Mouse (Mus musculus) liver, postnatal 0 days (tissue): ENCODE data around the gene Abcc9. TPM values are rescaled to one million over a fixed set of nuclear protein-coding genes. Genes with fewer than 3 reads are reported as not detected.

ENCODE experiments used
- ATAC-seq: fragments of 200-750 bp; cut with Nextera tagmentation; 2 replicates; pipeline ENCODE4 v1.8.0; 2017; ENCODE audit warnings: mild to moderate bottlenecking, moderate library complexity
- DNase-seq: peaks from one replicate; pipeline ENCODE4 v3.0.0-alpha.2; 2016
- H3K27ac ChIP-seq: fragments of 300-500 bp; sonication (generic); 2 replicates; pipeline ENCODE4 v1.5.1; 2014; ENCODE audit warnings: antibody characterized with exemption, moderate library complexity, mild to moderate bottlenecking, low read depth
- H3K27me3 ChIP-seq: fragments of 300-500 bp; sonication (generic); 2 replicates; pipeline ENCODE4 v1.6.1; 2014; ENCODE audit warnings: low read length, control low read depth, mixed read lengths; ENCODE audit not compliant: insufficient read depth
- H3K36me3 ChIP-seq: fragments of 300-500 bp; sonication (generic); replicated peaks from 2 replicates; pipeline ENCODE4 v1.6.1; 2014; ENCODE audit warnings: mild to moderate bottlenecking, control low read depth, low read length, moderate library complexity, mixed read lengths; ENCODE audit not compliant: insufficient read depth
- H3K4me1 ChIP-seq: fragments of 300-500 bp; sonication (generic); 2 replicates; pipeline ENCODE4 v1.6.1; 2014; ENCODE audit warnings: antibody characterized with exemption, mild to moderate bottlenecking, control low read depth; ENCODE audit not compliant: insufficient read depth
- H3K4me2 ChIP-seq: fragments of 300-500 bp; sonication (generic); 2 replicates; pipeline ENCODE4 v1.6.1; 2014; ENCODE audit warnings: low read depth, mild to moderate bottlenecking, low read length, moderate library complexity, mixed read lengths
- H3K4me3 ChIP-seq: fragments of 300-500 bp; sonication (generic); 2 replicates; pipeline ENCODE4 v1.5.1; 2014; ENCODE audit warnings: low read depth, low read length
- H3K9ac ChIP-seq: fragments of 300-500 bp; sonication (generic); replicated peaks from 2 replicates; pipeline ENCODE4 v1.6.1; 2014; ENCODE audit warnings: mild to moderate bottlenecking, moderate library complexity
- H3K9me3 ChIP-seq: fragments of 300-500 bp; sonication (generic); 2 replicates; pipeline ENCODE4 v1.6.1; 2016; ENCODE audit warnings: mild to moderate bottlenecking, control low read depth, low read length, mixed read lengths
- CTCF ChIP-seq: sonication (generic); IDR thresholded peaks from 2 replicates; pipeline ENCODE4 v1.5.1; 2016; ENCODE audit warnings: antibody characterized with exemption, low read depth
- EP300 ChIP-seq: IDR thresholded peaks from 2 replicates; pipeline ENCODE4 v1.6.1; 2016; ENCODE audit warnings: antibody characterized with exemption, low read depth, mild to moderate bottlenecking
- WGBS: fragments of 180-500 bp; shearing (Covaris S2); extraction: QIAGEN DNeasy Blood & Tissue Kit; methylation state at CpG from one replicate; pipeline ENCODE4 v1.1.7; 2014; ENCODE audit not compliant: insufficient replicate concordance; 5-methylcytosine and 5-hydroxymethylcytosine counted together
- polyA plus RNA-seq: library from polyadenylated mRNA; unstranded; fragments of >200 nt; fragmentation: Nextera tagmentation; extraction: Ambion mirVana; gene quantifications from 2 replicates; pipeline ENCODE4 v1.2.1, GENCODE M21; 2015

Gene Abcc9
- polyA plus RNA-seq, 1 experiment from 2014 or later, result 3.2 TPM

DNA sequence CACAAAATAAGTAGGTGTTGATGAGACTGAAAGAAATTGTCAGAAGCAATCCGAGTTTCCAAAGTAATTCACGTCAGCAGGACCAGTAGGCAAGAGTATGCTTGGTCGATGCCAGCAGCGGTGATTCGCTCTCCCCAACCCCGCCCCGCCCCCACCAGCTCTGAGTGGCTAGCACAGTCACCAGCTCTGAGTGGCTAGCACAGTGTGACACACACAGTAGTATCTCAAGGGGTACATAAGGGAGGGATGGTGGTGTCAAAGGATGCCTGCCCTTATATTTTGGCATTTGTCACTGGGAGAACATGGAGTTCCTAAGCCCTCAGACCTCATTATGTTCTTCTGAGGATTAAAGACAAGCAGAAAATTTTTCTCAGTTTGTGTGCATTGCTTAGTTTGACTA, 56.6 kb downstream of the Abcc9 start:
- Histone ChIP-seq H3K4me2 (no peak overlapping the region), H3K27me3 (no peaks in the 10 kb centered on the region), H3K4me1 (no peaks in the 10 kb centered on the region), H3K9ac (no peak overlapping the region), H3K36me3 (no peaks in the 10 kb centered on the region), H3K9me3 (no peaks in the 10 kb centered on the region), H3K4me3 (no peak overlapping the region), H3K27ac (no peak overlapping the region)
- TF ChIP-seq CTCF, result no peak
- TF ChIP-seq EP300, result no peak
- no peak for DNase-seq
- WGBS, result 72% methylated on average over 7 of the region's 7 CpGs
- ATAC-seq, result no peak

- WGBS, result 66% methylated on average over 10 of the region's 10 CpGs
- H3K9me3 ChIP-seq, result no peaks in the 10 kb centered on the region
- H3K4me3 ChIP-seq, result no peak overlapping the region
- no peak overlapping the region for H3K9ac ChIP-seq
- no peak for DNase-seq
- no peaks in the 10 kb centered on the region; the same call in 1 of the 2 replicates for H3K4me1 ChIP-seq
- no peaks in the 10 kb centered on the region for H3K36me3 ChIP-seq
- H3K27me3 ChIP-seq, result no peaks in the 10 kb centered on the region
- ATAC-seq, result no peak
- H3K27ac ChIP-seq, result no peak overlapping the region
- no peak overlapping the region for H3K4me2 ChIP-seq
- TF ChIP-seq CTCF (no peak), EP300 (no peak)
Observed at GRCm38 (mm10) chr6:142639301-142639700, 62.8 kb downstream of the Abcc9 start.

- no peaks in the 10 kb centered on the region for H3K36me3 ChIP-seq
- WGBS, result 72% methylated on average over 4 of the region's 4 CpGs
- no peak overlapping the region for H3K4me3 ChIP-seq
Observed at GRCm38 (mm10) chr6:142635654-142636053, 66.5 kb downstream of the Abcc9 start.

DNA sequence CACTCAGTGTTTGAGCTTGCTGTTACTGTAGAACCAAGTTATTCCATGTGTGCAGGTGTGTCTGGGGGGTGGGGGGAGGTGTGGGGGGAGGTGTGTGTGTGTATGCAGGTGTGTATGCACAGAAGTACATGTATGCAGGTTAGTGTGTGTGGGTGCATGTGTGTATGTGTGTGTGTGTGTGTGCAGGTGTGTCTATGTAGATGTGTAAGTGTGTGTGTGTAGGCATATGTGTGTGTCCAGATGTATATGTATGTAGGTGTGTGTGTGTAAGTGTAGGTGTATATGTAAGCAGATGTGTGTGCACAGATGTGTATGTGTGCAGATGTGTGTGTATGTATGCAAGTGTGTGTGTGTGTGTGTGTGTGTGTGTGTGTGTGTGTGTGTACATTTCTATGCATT, 66.9 kb downstream of the Abcc9 start:
- Histone ChIP-seq H3K4me2 (no peak overlapping the region), H3K9me3 (no peaks in the 10 kb centered on the region), H3K9ac (no peak overlapping the region), H3K4me3 (no peak overlapping the region), H3K36me3 (no peaks in the 10 kb centered on the region), H3K27ac (no peak overlapping the region), H3K27me3 (no peaks in the 10 kb centered on the region), H3K4me1 (no peaks in the 10 kb centered on the region; the same call in 1 of the 2 replicates)
- no peak for ATAC-seq
- TF ChIP-seq EP300 (no peak), CTCF (no peak)
- DNase-seq, result no peak

More at GRCm38 (mm10) chr6:142635654-142636053, 66.5 kb downstream of the Abcc9 start:
- DNase-seq (no peak), ATAC-seq (no peak)
- no peaks in the 10 kb centered on the region; the same call in 1 of the 2 replicates for H3K4me1 ChIP-seq
- H3K9ac ChIP-seq, result no peak overlapping the region
- no peak overlapping the region for H3K4me2 ChIP-seq
- H3K27me3 ChIP-seq, result no peaks in the 10 kb centered on the region
- no peaks in the 10 kb centered on the region for H3K9me3 ChIP-seq
- H3K27ac ChIP-seq, result no peak overlapping the region
- TF ChIP-seq CTCF, result no peak

- ATAC-seq (no peak), DNase-seq (no peak)
Observed at GRCm38 (mm10) chr6:142634530-142635184, 67.5 kb downstream of the Abcc9 start.

GRCm38 (mm10) chr6:142623351-142623750, 78.8 kb downstream of the Abcc9 start:
- no peaks in the 10 kb centered on the region for H3K36me3 ChIP-seq
- no peak for ATAC-seq
- no peaks in the 10 kb centered on the region for H3K27me3 ChIP-seq
- H3K9ac ChIP-seq, result no peak overlapping the region
- TF ChIP-seq CTCF, result no peak
- no peak for DNase-seq
- no peak overlapping the region for H3K4me2 ChIP-seq
- H3K27ac ChIP-seq, result no peak overlapping the region
- H3K4me1 ChIP-seq, result no peaks in the 10 kb centered on the region
- WGBS, result 67% methylated on average over 6 of the region's 6 CpGs
- no peaks in the 10 kb centered on the region for H3K9me3 ChIP-seq
- no peak overlapping the region for H3K4me3 ChIP-seq

More at GRCm38 (mm10) chr6:142634530-142635184, 67.5 kb downstream of the Abcc9 start:
- Histone ChIP-seq H3K27me3 (no peaks in the 10 kb centered on the region), H3K4me2 (no peak overlapping the region), H3K4me1 (no peaks in the 10 kb centered on the region; the same call in 1 of the 2 replicates), H3K36me3 (no peaks in the 10 kb centered on the region), H3K4me3 (no peak overlapping the region), H3K9me3 (no peaks in the 10 kb centered on the region), H3K9ac (no peak overlapping the region), H3K27ac (no peak overlapping the region)
- 72% methylated on average over 10 of the region's 10 CpGs for WGBS
- TF ChIP-seq CTCF, result no peak
- TF ChIP-seq EP300, result no peak

DNA sequence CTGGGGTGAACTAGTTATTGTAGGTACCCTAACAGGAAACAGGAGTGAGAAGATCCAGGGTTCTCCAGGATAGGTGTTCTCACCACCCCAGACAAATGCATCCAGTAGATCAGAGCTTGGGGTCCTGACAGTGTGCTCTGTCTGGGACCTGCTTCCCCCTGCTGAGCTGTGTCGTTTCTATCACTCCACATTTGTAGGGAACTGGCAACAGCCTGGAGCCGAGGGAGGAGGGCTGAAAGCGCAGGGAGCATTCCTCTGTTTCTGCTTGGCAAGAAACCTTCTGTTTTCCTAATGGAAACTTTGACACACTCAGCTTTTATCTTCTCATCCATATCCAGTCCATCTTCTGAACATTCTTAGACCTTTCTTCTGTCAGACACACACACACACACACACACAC, 85.5 kb downstream of the Abcc9 start:
- Histone ChIP-seq H3K27ac (no peak overlapping the region), H3K27me3 (no peaks in the 10 kb centered on the region), H3K9me3 (no peaks in the 10 kb centered on the region), H3K4me2 (no peak overlapping the region), H3K4me3 (no peak overlapping the region), H3K4me1 (no peaks in the 10 kb centered on the region), H3K9ac (no peak overlapping the region), H3K36me3 (no peaks in the 10 kb centered on the region)
- no peak for TF ChIP-seq CTCF
- no peak for TF ChIP-seq EP300
- ATAC-seq (no peak), DNase-seq (no peak)
- 56% methylated on average over 3 of the region's 3 CpGs for WGBS
